Mouse (Mus musculus) heart, embryonic 14.5 days (tissue): ENCODE data around the gene Specc1. TPM values are rescaled to one million over a fixed set of nuclear protein-coding genes. Genes with fewer than 3 reads are reported as not detected.

Experiments
- polyA plus RNA-seq: library from polyadenylated mRNA; unstranded; fragments of >200 nt; fragmentation: Nextera tagmentation; extraction: Ambion mirVana; gene quantifications from 2 replicates; pipeline ENCODE4 v1.2.1, GENCODE M21; 2014

Specc1 gene
- polyA plus RNA-seq, 1 experiment from 2014 or later: 12.1 TPM

Other genes with a start within 250 kb of the Specc1 start
- gene Slc5a10, start 235.9 kb upstream of the Specc1 start, polyA plus RNA-seq: 0.13 TPM in 1 of 2 replicates, not detected in the other
- 13.7 and 15.5 TPM in 2 replicates for gene Prpsap2, start 194.7 kb upstream of the Specc1 start, polyA plus RNA-seq
- 18.5 and 18.9 TPM in 2 replicates for gene Ulk2, start 101.7 kb upstream of the Specc1 start, polyA plus RNA-seq
- gene Akap10, start 26.5 kb upstream of the Specc1 start, polyA plus RNA-seq: 18.5 and 18.7 TPM in 2 replicates